Mouse (Mus musculus): ENCODE data around the gene Smg9.
"Not testable (repeated sequence)": the region's sequence is repeated elsewhere in the genome, so short reads cannot be mapped to it uniquely, and the experiment has no call there.

The Smg9 gene

GRCm38 (mm10) chr7:24377091-24377865 lies 22.1 kb upstream of the Smg9 start:
- DNase-seq (ENCODE audit: low read depth in 1 of 2, low spot score in 2 of 2): no peak

GRCm38 (mm10) chr7:24378049-24378701 lies 21.2 kb upstream of the Smg9 start:
- DNase-seq (ENCODE audit: low read depth in 1 of 2, low spot score in 2 of 2): no peak

- DNase-seq (ENCODE audit: low read depth in 1 of 2, low spot score in 2 of 2): no peak
These were observed 19.5 kb upstream of the Smg9 start for GRCm38 (mm10) chr7:24379934-24380333.

DNA sequence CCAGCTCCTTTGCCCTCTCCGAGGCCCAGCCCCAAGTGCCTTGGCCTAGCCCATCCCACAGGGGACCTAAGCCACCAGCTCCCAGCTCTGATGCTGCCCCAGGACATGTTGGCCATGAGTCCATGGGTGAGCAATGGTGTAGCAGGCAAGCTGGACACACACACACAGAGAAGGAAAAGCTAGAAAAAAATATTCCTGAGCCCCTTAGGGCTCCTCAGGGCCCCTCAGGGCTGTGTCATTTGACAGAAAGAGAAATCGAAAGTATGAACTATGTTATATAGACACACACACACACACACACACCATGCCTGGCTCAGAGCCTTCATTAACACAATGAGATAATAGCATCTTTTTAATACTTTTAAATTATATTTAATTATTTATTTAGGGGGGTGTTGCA lies 19.0 kb upstream of the Smg9 start:
- DNase-seq (ENCODE audit: low read depth in 1 of 2, low spot score in 2 of 2): no peak

GRCm38 (mm10) chr7:24382730-24383372 lies 16.6 kb upstream of the Smg9 start:
- no peak for DNase-seq (ENCODE audit: low read depth in 1 of 2, low spot score in 2 of 2)

GRCm38 (mm10) chr7:24384070-24384469 lies 15.3 kb upstream of the Smg9 start:
- DNase-seq (ENCODE audit: low read depth in 1 of 2, low spot score in 2 of 2): no peak

- DNase-seq (ENCODE audit: low read depth in 1 of 2, low spot score in 2 of 2): peak in 1 of 2 experiments; percentile 53
These were observed 14.6 kb upstream of the Smg9 start for GRCm38 (mm10) chr7:24384827-24385226.

GRCm38 (mm10) chr7:24387059-24387556 lies 12.3 kb upstream of the Smg9 start:
- peak; percentile 62 to 68 for DNase-seq (ENCODE audit: low read depth in 1 of 2, low spot score in 2 of 2)

DNA sequence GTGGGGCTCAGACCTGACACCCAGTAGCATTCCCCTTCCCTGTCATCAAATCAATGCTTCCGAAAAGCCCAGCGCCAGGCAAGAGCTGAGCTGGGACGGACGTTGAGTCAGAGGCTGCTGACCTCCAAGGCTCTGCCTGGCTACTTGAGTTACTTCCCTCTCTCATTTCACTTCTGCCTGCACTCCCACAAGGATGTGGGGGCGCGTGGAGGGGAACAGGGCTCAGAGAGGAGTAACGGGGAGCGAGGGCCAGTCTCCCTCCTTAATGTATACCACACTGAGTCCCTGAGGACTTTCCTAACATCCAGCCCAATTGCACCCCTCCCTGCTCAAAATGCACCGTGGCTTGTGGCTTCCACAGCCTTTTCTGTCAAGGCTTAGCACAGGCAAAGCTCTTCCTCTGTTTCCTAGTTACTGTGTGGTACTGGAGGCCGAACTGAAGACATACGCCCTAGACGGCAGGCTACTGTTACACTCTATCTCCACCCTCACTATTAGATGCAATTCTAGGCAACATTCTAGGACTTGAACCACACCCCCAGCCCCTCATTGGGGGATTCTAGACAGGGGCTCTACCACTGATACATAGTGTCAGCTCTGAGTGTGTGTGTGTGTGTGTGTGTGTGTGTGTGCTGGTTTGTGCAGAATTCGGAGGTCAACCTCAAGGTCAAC lies 9.8 kb upstream of the Smg9 start:
- DNase-seq (ENCODE audit: low read depth in 1 of 2, low spot score in 2 of 2): peak in 1 of 2 experiments; percentile 31

GRCm38 (mm10) chr7:24390512-24390911 lies 8.9 kb upstream of the Smg9 start:
- DNase-seq (ENCODE audit: low read depth in 1 of 2, low spot score in 2 of 2): no peak

DNA sequence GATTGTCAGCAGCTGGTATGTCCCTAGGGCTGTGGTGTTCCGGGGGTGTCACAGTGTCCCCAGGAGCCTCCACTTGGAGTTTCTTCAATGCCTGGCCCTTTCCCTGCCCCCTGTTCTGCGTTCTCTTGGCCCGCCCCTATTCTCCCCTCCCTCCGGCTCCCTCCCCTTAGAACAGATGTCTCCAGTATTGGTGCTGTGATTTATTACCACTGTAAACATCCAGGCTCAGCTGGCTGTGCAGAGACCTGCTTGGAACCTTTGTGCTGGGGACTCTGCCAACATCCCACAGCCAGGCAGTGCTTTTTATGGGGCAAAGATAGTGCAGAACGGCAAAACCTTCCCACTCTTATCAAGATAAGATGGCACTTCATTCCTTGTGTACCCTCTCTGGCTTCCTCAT lies 8.3 kb upstream of the Smg9 start:
- no peak for DNase-seq (ENCODE audit: low read depth in 1 of 2, low spot score in 2 of 2)

- DNase-seq (ENCODE audit: low read depth in 1 of 2, low spot score in 2 of 2): no peak
These were observed 7.7 kb upstream of the Smg9 start for GRCm38 (mm10) chr7:24391687-24392086.

GRCm38 (mm10) chr7:24394054-24394453 lies 5.4 kb upstream of the Smg9 start:
- no peak for DNase-seq (ENCODE audit: low read depth in 1 of 2, low spot score in 2 of 2)

- no peak for DNase-seq (ENCODE audit: low read depth in 1 of 2, low spot score in 2 of 2)
These were observed 4.8 kb upstream of the Smg9 start for GRCm38 (mm10) chr7:24394475-24395161.

- no peak for DNase-seq (ENCODE audit: low read depth in 1 of 2, low spot score in 2 of 2)
These were observed 2.6 kb upstream of the Smg9 start for GRCm38 (mm10) chr7:24396832-24397231.

- no peak for DNase-seq (ENCODE audit: low read depth in 1 of 2, low spot score in 2 of 2)
These were observed 980 bp upstream of the Smg9 start for GRCm38 (mm10) chr7:24398364-24398913.

- DNase-seq (ENCODE audit: low read depth in 1 of 2, low spot score in 2 of 2): no peak
These were observed 648 bp downstream of the Smg9 start for GRCm38 (mm10) chr7:24400082-24400452.

- not testable (repeated sequence) for DNase-seq (ENCODE audit: low read depth in 1 of 2, low spot score in 2 of 2)
These were observed 1.1 kb downstream of the Smg9 start for GRCm38 (mm10) chr7:24400489-24400888.

- DNase-seq (ENCODE audit: low read depth in 1 of 2, low spot score in 2 of 2): no peak
These were observed 3.4 kb downstream of the Smg9 start for GRCm38 (mm10) chr7:24402851-24403250.

DNA sequence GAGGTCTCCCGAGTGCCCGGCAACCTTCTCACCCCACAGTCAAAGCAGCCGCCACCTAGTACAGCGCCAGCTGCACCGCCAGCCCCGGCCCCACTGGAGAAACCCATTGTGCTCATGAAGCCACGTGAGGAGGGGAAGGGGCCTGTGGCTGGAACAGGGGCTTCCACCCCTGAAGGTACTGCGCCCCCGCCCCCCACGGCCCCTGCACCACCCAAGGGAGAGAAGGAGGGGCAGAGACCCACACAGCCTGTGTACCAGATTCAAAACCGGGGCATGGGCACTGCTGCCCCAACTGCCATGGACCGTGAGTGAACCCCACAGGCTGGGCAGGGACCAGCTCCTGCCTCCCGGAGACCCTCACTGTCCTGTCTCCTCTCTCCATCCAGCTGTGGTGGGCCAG lies 6.2 kb downstream of the Smg9 start:
- no peak for DNase-seq (ENCODE audit: low read depth in 1 of 2, low spot score in 2 of 2)
